Mouse (Mus musculus) liver, embryonic 14.5 days (tissue): ENCODE data around the gene Msi2.

Experiments used
- CTCF ChIP-seq: IDR thresholded peaks from 2 replicates; pipeline ENCODE4 v1.5.1; 2016; ENCODE audit warnings: antibody characterized with exemption, low read depth, control low read depth
- EP300 ChIP-seq: IDR thresholded peaks from 2 replicates; pipeline ENCODE4 v1.6.1; 2016; ENCODE audit warnings: antibody characterized with exemption, low read depth

DNA sequence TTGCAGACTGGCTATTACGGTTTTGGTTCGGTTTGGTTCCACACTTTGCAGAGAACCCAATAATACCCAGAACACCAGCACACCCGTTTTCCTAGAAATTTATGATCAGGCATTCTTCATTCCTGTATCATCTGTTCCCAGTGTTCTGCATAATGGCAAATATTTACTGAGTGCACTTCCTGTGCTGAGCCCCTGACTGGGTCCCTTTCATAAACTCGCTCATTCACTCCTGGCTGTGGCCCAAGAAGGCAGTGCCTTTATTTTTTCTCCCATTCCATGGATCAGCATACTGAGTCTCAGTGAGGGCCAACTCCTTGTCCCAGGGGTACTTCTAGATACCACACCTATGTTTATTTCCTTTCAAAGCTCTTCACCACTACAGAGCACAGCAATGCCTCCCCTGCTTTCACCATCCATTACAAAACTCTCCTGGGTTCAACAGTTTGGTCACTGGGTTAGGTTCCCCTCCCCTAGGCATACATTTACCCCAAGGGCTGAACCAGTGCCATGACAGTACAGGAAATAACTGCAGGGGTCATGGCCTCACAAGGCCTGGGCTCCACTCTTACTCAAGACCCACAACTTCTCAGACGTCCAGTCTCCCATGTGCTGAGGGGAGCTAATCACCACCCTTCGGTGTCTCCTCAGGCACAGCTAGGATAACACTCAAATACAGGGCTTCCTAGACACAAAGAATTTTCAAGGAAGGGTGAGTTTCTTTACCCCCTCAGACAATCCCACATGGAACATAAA, 160.3 kb downstream of the Msi2 start:
- TF ChIP-seq EP300 (no peak), CTCF (no peak)
